Mouse (Mus musculus): ENCODE results near the gene Rbms3. TPM values are rescaled to one million over a fixed set of nuclear protein-coding genes. Genes with fewer than 3 reads are reported as not detected.

Rbms3 gene
- polyA plus RNA-seq, 1 experiment from 2014 or later, result 8.2 TPM

DNA sequence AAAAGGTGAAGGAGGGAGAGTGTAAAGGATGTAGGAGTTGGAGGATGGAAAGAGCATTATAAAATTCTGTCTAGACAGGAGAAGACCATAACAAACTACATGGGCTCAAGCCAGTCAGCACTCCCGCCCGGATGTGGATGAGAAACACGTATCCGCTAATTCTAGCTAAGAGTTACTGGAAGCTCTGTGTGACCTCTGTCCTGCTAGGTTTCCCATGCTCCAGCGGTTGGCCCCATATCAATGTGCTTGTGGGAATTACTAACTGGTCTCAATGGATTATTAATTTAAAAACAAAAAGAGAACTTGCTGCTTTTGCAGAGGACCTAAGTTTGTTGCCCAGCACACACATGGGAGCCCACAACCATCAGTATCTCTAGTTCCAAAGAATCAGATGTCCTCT is 1071.9 kb downstream of the Rbms3 start:
- Histone ChIP-seq H3K36me3 (replicated peaks) (no peaks in the 10 kb centered on the region), H3K4me1 (0 out of 2 replicates have a peak, but pooled peaks cover 7% of the 10 kb centered on the region), H3K27me3 (ENCODE audit: poor library complexity, severe bottlenecking) (no peaks in the 10 kb centered on the region), H3K27ac (no peak overlapping the region), H3K9me3 (no peaks in the 10 kb centered on the region), H3K4me3 (no peak overlapping the region)
- DNase-seq (ENCODE audit: extremely low spot score, low spot score), result no peak
- WGBS, result 96% methylated on average over 5 of the region's 5 CpGs

GRCm38 (mm10) chr9:116556641-116557040 is 1073.1 kb downstream of the Rbms3 start:
- H3K9me3 ChIP-seq, result no peaks in the 10 kb centered on the region
- no peaks in the 10 kb centered on the region for H3K27me3 ChIP-seq (ENCODE audit: poor library complexity, severe bottlenecking)
- 48% methylated on average over 8 of the region's 8 CpGs for WGBS
- no peaks in the 10 kb centered on the region for H3K36me3 ChIP-seq (replicated peaks)
- H3K27ac ChIP-seq, result no peak overlapping the region; the same call in 1 of the 2 replicates
- 0 out of 2 replicates have a peak, but pooled peaks cover 7% of the 10 kb centered on the region for H3K4me1 ChIP-seq
- no peak for DNase-seq (ENCODE audit: extremely low spot score, low spot score)
- no peak overlapping the region for H3K4me3 ChIP-seq

DNA sequence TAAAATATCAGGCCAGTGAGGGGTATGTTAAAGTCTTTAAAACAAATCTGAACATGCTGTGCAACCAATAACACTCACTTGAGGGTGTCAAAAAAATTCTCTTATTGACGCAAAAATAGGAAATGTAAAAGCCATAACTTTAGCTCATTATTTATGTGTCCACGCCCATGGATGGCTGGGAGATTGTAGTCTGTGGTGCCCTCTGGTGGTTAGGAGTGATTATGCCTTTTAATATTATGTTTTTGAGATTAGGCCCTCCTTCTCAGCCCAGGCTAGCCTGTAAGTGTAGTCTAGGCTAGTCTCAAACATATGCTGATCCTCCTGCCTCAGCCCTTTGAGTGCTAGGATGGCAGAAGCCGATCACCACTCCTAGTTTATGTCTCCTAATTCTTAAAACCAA is 1076.5 kb downstream of the Rbms3 start:
- no peak overlapping the region for H3K4me3 ChIP-seq
- 0 out of 2 replicates have a peak, but pooled peaks cover 9% of the 10 kb centered on the region for H3K4me1 ChIP-seq
- no peak overlapping the region for H3K27ac ChIP-seq
- H3K27me3 ChIP-seq (ENCODE audit: poor library complexity, severe bottlenecking), result no peaks in the 10 kb centered on the region
- H3K9me3 ChIP-seq, result no peaks in the 10 kb centered on the region
- no peaks in the 10 kb centered on the region for H3K36me3 ChIP-seq (replicated peaks)
- 92% methylated on average over 3 of the region's 3 CpGs for WGBS
- no peak for DNase-seq (ENCODE audit: extremely low spot score, low spot score)

DNA sequence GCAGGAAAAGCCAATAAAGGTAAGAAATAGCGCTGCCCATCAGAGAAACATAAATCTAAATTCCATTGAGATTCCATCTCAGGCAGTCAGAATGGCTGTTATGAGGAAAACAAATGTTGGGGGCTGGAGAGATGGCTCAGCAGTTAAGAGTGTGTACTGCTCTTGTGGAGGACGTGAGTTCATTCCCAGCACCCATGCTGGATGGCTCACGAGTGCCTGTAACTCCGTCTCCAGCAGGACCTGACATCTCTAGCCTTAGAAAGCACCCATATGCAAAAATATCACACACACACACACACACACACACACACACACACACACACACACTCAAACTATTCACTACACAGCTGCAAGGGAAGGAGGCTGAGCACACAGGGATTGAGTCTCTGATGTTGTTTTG is 1083.6 kb downstream of the Rbms3 start:
- WGBS, result 89% methylated on average over 4 of the region's 4 CpGs
- H3K4me3 ChIP-seq, result no peak overlapping the region
- DNase-seq (ENCODE audit: extremely low spot score, low spot score), result peak; percentile 0
- no peaks in the 10 kb centered on the region for H3K9me3 ChIP-seq
- H3K36me3 ChIP-seq (replicated peaks), result no peaks in the 10 kb centered on the region
- H3K27ac ChIP-seq, result no peak overlapping the region
- H3K27me3 ChIP-seq (ENCODE audit: poor library complexity, severe bottlenecking), result no peaks in the 10 kb centered on the region
- 0 out of 2 replicates have a peak, but pooled peaks cover 2% of the 10 kb centered on the region for H3K4me1 ChIP-seq

GRCm38 (mm10) chr9:116542793-116543192 is 1086.9 kb downstream of the Rbms3 start:
- no peak overlapping the region for H3K4me3 ChIP-seq
- H3K4me1 ChIP-seq, result no peaks in the 10 kb centered on the region
- no peaks in the 10 kb centered on the region for H3K9me3 ChIP-seq
- H3K27ac ChIP-seq, result no peak overlapping the region
- 91% methylated on average over 4 of the region's 4 CpGs for WGBS
- DNase-seq (ENCODE audit: extremely low spot score, low spot score), result peak; percentile 9
- H3K36me3 ChIP-seq (replicated peaks), result no peaks in the 10 kb centered on the region
- H3K27me3 ChIP-seq (ENCODE audit: poor library complexity, severe bottlenecking), result no peaks in the 10 kb centered on the region

DNA sequence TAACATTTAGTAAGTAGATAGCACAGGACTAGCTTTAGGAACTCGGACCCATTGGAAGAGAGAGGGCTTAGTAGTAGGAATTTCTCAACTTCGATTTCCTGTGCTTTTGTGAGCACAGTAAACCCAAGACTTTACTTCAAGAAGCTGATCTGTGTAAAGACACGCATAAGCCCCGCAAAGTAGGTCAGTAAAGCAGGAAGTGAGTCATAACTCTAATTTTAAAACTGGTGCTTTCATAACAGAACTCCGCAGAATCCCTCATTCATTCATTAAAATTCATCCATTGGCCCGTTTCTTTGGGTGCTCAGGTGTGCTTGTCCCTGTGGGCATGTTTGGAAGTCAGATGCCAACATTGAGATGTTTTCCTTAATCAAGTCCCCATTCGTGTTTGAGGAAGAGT is 1087.7 kb downstream of the Rbms3 start:
- no peak overlapping the region for H3K27ac ChIP-seq
- H3K27me3 ChIP-seq (ENCODE audit: poor library complexity, severe bottlenecking), result no peaks in the 10 kb centered on the region
- WGBS, result 88% methylated on average over 7 of the region's 7 CpGs
- H3K36me3 ChIP-seq (replicated peaks), result no peaks in the 10 kb centered on the region
- no peaks in the 10 kb centered on the region for H3K4me1 ChIP-seq
- no peak for DNase-seq (ENCODE audit: extremely low spot score, low spot score)
- H3K4me3 ChIP-seq, result no peak overlapping the region
- no peaks in the 10 kb centered on the region for H3K9me3 ChIP-seq

GRCm38 (mm10) chr9:116535709-116536108 is 1094.0 kb downstream of the Rbms3 start:
- Histone ChIP-seq H3K4me3 (no peak overlapping the region), H3K27ac (no peak overlapping the region), H3K4me1 (no peaks in the 10 kb centered on the region), H3K27me3 (ENCODE audit: poor library complexity, severe bottlenecking) (no peaks in the 10 kb centered on the region), H3K9me3 (peaks cover 10% of the 10 kb centered on the region), H3K36me3 (replicated peaks) (no peaks in the 10 kb centered on the region)
- 69% methylated on average over 3 of the region's 3 CpGs for WGBS
- peak; percentile 22 for DNase-seq (ENCODE audit: extremely low spot score, low spot score)

DNA sequence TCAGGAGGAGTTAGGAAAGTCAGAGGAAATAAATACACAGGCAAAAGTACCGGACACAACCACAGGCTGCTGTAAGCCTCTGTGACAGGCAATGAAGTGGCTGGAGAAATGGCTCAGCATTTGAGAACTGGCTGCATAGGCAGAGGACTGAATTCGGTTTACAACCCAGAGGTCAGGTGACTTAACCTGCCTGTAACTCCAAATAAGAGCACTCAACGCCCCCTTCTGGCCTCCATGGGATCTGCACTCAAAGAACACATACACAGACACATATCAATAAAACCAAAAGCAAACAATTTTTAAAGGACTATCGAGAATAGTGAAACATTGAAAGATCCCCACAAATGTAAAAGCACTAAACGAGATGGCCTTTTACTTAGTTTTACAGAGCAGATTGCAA is 1096.3 kb downstream of the Rbms3 start:
- Histone ChIP-seq H3K27me3 (ENCODE audit: poor library complexity, severe bottlenecking) (no peaks in the 10 kb centered on the region), H3K36me3 (replicated peaks) (no peaks in the 10 kb centered on the region), H3K4me3 (no peak overlapping the region), H3K27ac (no peak overlapping the region), H3K4me1 (no peaks in the 10 kb centered on the region), H3K9me3 (peaks cover 10% of the 10 kb centered on the region)
- DNase-seq (ENCODE audit: extremely low spot score, low spot score), result no peak
- WGBS, result 84% methylated on average over 5 of the region's 5 CpGs

GRCm38 (mm10) chr9:116531121-116531520 is 1098.6 kb downstream of the Rbms3 start:
- Histone ChIP-seq H3K4me3 (no peak overlapping the region), H3K27ac (no peak overlapping the region), H3K36me3 (replicated peaks) (no peaks in the 10 kb centered on the region), H3K4me1 (no peaks in the 10 kb centered on the region), H3K27me3 (ENCODE audit: poor library complexity, severe bottlenecking) (no peaks in the 10 kb centered on the region), H3K9me3 (peaks cover 10% of the 10 kb centered on the region)
- 92% methylated on average over 4 of the region's 4 CpGs for WGBS
- no peak for DNase-seq (ENCODE audit: extremely low spot score, low spot score)

DNA sequence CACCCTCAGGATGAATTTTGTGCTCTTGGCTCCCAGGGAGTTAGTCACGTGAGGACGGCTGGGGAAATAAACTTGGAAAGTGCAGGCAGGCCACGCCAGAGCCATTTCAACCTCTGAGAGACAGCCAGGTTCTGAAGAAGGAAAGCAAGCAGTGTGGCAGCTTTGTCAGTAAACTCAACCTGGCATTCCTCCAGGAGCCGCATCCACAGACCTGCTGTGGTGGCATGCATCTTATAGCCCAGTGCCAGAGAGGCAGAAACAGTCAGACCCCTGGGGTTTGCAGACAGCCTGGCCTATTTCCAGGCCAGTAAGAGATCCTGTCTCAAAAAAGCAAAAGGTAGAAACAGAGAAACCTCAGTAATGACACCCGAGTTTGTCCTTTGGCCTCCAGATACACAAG is 1105.3 kb downstream of the Rbms3 start:
- 84% methylated on average over 5 of the region's 5 CpGs for WGBS
- no peaks in the 10 kb centered on the region; the same call in 1 of the 2 replicates for H3K9me3 ChIP-seq

More for the DNA sequence above, 1105.3 kb downstream of the Rbms3 start:
- no peak overlapping the region for H3K4me3 ChIP-seq
- no peaks in the 10 kb centered on the region for H3K27me3 ChIP-seq (ENCODE audit: poor library complexity, severe bottlenecking)
- H3K36me3 ChIP-seq (replicated peaks), result no peaks in the 10 kb centered on the region
- no peak overlapping the region for H3K27ac ChIP-seq
- no peaks in the 10 kb centered on the region for H3K4me1 ChIP-seq
- DNase-seq (ENCODE audit: extremely low spot score, low spot score), result no peak

All from forebrain, embryonic 10.5 days (tissue).